Mouse (Mus musculus): ENCODE measurements around the gene Sppl2c. TPM values are rescaled to one million over a fixed set of nuclear protein-coding genes. Genes with fewer than 3 reads are reported as not detected.

Sppl2c gene
- polyA plus RNA-seq, 1 experiment from 2014 or later = not detected

- H3K27ac ChIP-seq (ENCODE audit: low read depth, low read length) = no peak overlapping the region
- peaks cover 20% of the 10 kb centered on the region for H3K4me1 ChIP-seq (ENCODE audit: control insufficient read depth, insufficient read depth, low read length)
- H3K4me3 ChIP-seq (ENCODE audit: low read length) = peak overlapping the region; percentile 55
- WGBS = under 1% methylated on average over 70 of the region's 72 CpGs
- no peaks in the 10 kb centered on the region for H3K36me3 ChIP-seq (ENCODE audit: control insufficient read depth, insufficient read depth, low read length)
- H3K4me2 ChIP-seq (replicated peaks; ENCODE audit: low read depth, low read length) = peak overlapping the region; percentile 99
- peak overlapping the region; percentile 49; the same call in 1 of the 2 replicates for H3K9ac ChIP-seq (ENCODE audit: low read depth, low read length)
- no peak for ATAC-seq (ENCODE audit: low FRiP score, low TSS enrichment)
- H3K9me3 ChIP-seq (ENCODE audit: control insufficient read depth, low read length) = no peaks in the 10 kb centered on the region
- H3K27me3 ChIP-seq (ENCODE audit: control insufficient read depth, insufficient read depth, low read length) = peaks cover 47% of the 10 kb centered on the region
These were observed 46.3 kb downstream of the Sppl2c start for GRCm38 (mm10) chr11:104232141-104233061.

- 0% methylated on average over 10 of the region's 10 CpGs for WGBS
- Histone ChIP-seq H3K36me3 (ENCODE audit: control insufficient read depth, insufficient read depth, low read length) (no peaks in the 10 kb centered on the region), H3K9ac (ENCODE audit: low read depth, low read length) (no peak overlapping the region), H3K4me3 (ENCODE audit: low read length) (peak overlapping the region; percentile 55; the same call in 1 of the 2 replicates), H3K4me1 (ENCODE audit: control insufficient read depth, insufficient read depth, low read length) (peaks cover 20% of the 10 kb centered on the region), H3K9me3 (ENCODE audit: control insufficient read depth, low read length) (no peaks in the 10 kb centered on the region), H3K27ac (ENCODE audit: low read depth, low read length) (no peak overlapping the region), H3K4me2 (replicated peaks; ENCODE audit: low read depth, low read length) (peak overlapping the region; percentile 99; the same call in 1 of the 2 replicates), H3K27me3 (ENCODE audit: control insufficient read depth, insufficient read depth, low read length) (peaks cover 47% of the 10 kb centered on the region)
- no peak for ATAC-seq (ENCODE audit: low FRiP score, low TSS enrichment)
These were observed 47.0 kb downstream of the Sppl2c start for GRCm38 (mm10) chr11:104233101-104233500.

GRCm38 (mm10) chr11:104233574-104234206, 47.6 kb downstream of the Sppl2c start:
- H3K4me3 ChIP-seq (ENCODE audit: low read length) = peak overlapping the region; percentile 6; the same call in 1 of the 2 replicates
- H3K4me1 ChIP-seq (ENCODE audit: control insufficient read depth, insufficient read depth, low read length) = peaks cover 20% of the 10 kb centered on the region
- peaks cover 47% of the 10 kb centered on the region for H3K27me3 ChIP-seq (ENCODE audit: control insufficient read depth, insufficient read depth, low read length)
- ATAC-seq (ENCODE audit: low FRiP score, low TSS enrichment) = no peak
- H3K9me3 ChIP-seq (ENCODE audit: control insufficient read depth, low read length) = no peaks in the 10 kb centered on the region
- H3K9ac ChIP-seq (ENCODE audit: low read depth, low read length) = no peak overlapping the region; the same call in 1 of the 2 replicates
- H3K36me3 ChIP-seq (ENCODE audit: control insufficient read depth, insufficient read depth, low read length) = no peaks in the 10 kb centered on the region
- H3K4me2 ChIP-seq (replicated peaks; ENCODE audit: low read depth, low read length) = no peak overlapping the region; the same call in 1 of the 2 replicates
- 3% methylated on average over 30 of the region's 30 CpGs for WGBS
- H3K27ac ChIP-seq (ENCODE audit: low read depth, low read length) = no peak overlapping the region

DNA sequence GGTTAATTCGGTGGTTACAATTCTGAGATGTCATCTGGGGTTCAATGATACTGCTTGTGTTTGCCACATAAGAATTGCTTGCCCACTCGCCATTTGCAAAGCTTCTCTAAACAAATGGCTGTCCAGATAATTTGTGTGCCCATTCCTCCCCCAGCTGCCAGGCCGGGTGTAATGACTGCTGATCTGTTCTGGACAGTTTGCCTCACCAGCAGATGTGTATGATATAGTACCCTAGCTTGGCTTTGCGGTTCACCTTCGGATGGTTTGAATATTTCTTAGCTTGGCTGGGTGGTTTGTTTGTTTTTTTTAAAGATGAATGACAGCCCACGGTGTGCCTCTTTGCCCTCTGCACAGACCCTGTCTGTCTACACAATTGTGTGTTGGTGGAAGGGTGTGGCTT, 48.6 kb downstream of the Sppl2c start:
- Histone ChIP-seq H3K4me3 (ENCODE audit: low read length) (no peak overlapping the region), H3K27me3 (ENCODE audit: control insufficient read depth, insufficient read depth, low read length) (peaks cover 47% of the 10 kb centered on the region), H3K4me1 (ENCODE audit: control insufficient read depth, insufficient read depth, low read length) (peaks cover 20% of the 10 kb centered on the region), H3K36me3 (ENCODE audit: control insufficient read depth, insufficient read depth, low read length) (no peaks in the 10 kb centered on the region), H3K27ac (ENCODE audit: low read depth, low read length) (no peak overlapping the region), H3K9ac (ENCODE audit: low read depth, low read length) (no peak overlapping the region), H3K4me2 (replicated peaks; ENCODE audit: low read depth, low read length) (no peak overlapping the region), H3K9me3 (ENCODE audit: control insufficient read depth, low read length) (no peaks in the 10 kb centered on the region)
- ATAC-seq (ENCODE audit: low FRiP score, low TSS enrichment) = no peak
- 21% methylated on average over 6 of the region's 6 CpGs for WGBS

GRCm38 (mm10) chr11:104235881-104236280, 49.8 kb downstream of the Sppl2c start:
- Histone ChIP-seq H3K4me3 (ENCODE audit: low read length) (no peak overlapping the region), H3K9me3 (ENCODE audit: control insufficient read depth, low read length) (no peaks in the 10 kb centered on the region), H3K27me3 (ENCODE audit: control insufficient read depth, insufficient read depth, low read length) (peaks cover 47% of the 10 kb centered on the region), H3K4me2 (replicated peaks; ENCODE audit: low read depth, low read length) (no peak overlapping the region), H3K36me3 (ENCODE audit: control insufficient read depth, insufficient read depth, low read length) (no peaks in the 10 kb centered on the region), H3K9ac (ENCODE audit: low read depth, low read length) (no peak overlapping the region), H3K4me1 (ENCODE audit: control insufficient read depth, insufficient read depth, low read length) (peaks cover 20% of the 10 kb centered on the region), H3K27ac (ENCODE audit: low read depth, low read length) (no peak overlapping the region)
- WGBS = 73% methylated on average over 2 of the region's 2 CpGs
- ATAC-seq (ENCODE audit: low FRiP score, low TSS enrichment) = no peak

DNA sequence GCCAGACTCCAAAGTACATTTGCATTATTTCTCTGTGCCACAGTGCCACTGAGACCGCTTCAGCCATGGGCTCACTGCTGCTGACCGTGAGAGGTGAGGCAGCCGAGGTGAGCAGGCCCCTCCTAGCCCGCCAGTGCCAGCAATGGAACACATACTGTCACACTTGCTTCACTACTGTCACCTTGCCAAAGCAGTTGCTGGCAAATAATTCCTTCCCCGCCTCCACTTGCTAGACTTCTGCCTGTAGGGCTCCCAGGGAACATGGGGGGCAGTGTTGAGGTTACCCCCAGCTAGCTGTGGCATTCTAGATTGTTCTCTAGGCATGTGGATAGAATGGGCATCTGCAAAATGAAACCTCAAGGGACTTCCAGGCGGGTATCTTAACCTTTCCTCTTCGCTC, 51.1 kb downstream of the Sppl2c start:
- Histone ChIP-seq H3K36me3 (ENCODE audit: control insufficient read depth, insufficient read depth, low read length) (no peaks in the 10 kb centered on the region), H3K4me1 (ENCODE audit: control insufficient read depth, insufficient read depth, low read length) (peaks cover 20% of the 10 kb centered on the region), H3K9me3 (ENCODE audit: control insufficient read depth, low read length) (no peaks in the 10 kb centered on the region), H3K27ac (ENCODE audit: low read depth, low read length) (no peak overlapping the region), H3K4me2 (replicated peaks; ENCODE audit: low read depth, low read length) (no peak overlapping the region), H3K4me3 (ENCODE audit: low read length) (no peak overlapping the region), H3K27me3 (ENCODE audit: control insufficient read depth, insufficient read depth, low read length) (peaks cover 38% of the 10 kb centered on the region), H3K9ac (ENCODE audit: low read depth, low read length) (no peak overlapping the region)
- ATAC-seq (ENCODE audit: low FRiP score, low TSS enrichment) = no peak
- 77% methylated on average over 7 of the region's 7 CpGs for WGBS

GRCm38 (mm10) chr11:104237958-104238747, 52.0 kb downstream of the Sppl2c start:
- Histone ChIP-seq H3K9ac (ENCODE audit: low read depth, low read length) (no peak overlapping the region), H3K27me3 (ENCODE audit: control insufficient read depth, insufficient read depth, low read length) (peaks cover 29% of the 10 kb centered on the region), H3K4me3 (ENCODE audit: low read length) (no peak overlapping the region), H3K27ac (ENCODE audit: low read depth, low read length) (no peak overlapping the region), H3K9me3 (ENCODE audit: control insufficient read depth, low read length) (no peaks in the 10 kb centered on the region), H3K4me2 (replicated peaks; ENCODE audit: low read depth, low read length) (no peak overlapping the region), H3K36me3 (ENCODE audit: control insufficient read depth, insufficient read depth, low read length) (no peaks in the 10 kb centered on the region), H3K4me1 (ENCODE audit: control insufficient read depth, insufficient read depth, low read length) (peaks cover 13% of the 10 kb centered on the region)
- WGBS = 51% methylated on average over 13 of the region's 13 CpGs
- no peak for ATAC-seq (ENCODE audit: low FRiP score, low TSS enrichment)

All from kidney, embryonic 14.5 days (tissue).